Mouse (Mus musculus) C2C12 (cell line): ENCODE results near the gene Frmd4a.

Experiments used
- CTCF ChIP-seq: IDR thresholded peaks from one replicate; pipeline ENCODE4 v1.5.1; 2011; ENCODE audit not compliant: control insufficient read depth, insufficient read depth, insufficient read length
- MYOG ChIP-seq: IDR thresholded peaks from one replicate; pipeline ENCODE4 v1.6.1; 2011; ENCODE audit not compliant: control insufficient read depth, insufficient read length; ENCODE audit errors: extremely low read depth
- USF1 ChIP-seq: IDR thresholded peaks from one replicate; pipeline ENCODE4 v1.6.1; 2011; ENCODE audit warnings: low read depth, mild to moderate bottlenecking, control low read depth, moderate library complexity

- TF ChIP-seq CTCF (no peak), USF1 (no peak), MYOG (no peak)
These were observed 599.5 kb downstream of the Frmd4a start for GRCm38 (mm10) chr2:4616995-4617394.
